In the genomic region with DNA sequence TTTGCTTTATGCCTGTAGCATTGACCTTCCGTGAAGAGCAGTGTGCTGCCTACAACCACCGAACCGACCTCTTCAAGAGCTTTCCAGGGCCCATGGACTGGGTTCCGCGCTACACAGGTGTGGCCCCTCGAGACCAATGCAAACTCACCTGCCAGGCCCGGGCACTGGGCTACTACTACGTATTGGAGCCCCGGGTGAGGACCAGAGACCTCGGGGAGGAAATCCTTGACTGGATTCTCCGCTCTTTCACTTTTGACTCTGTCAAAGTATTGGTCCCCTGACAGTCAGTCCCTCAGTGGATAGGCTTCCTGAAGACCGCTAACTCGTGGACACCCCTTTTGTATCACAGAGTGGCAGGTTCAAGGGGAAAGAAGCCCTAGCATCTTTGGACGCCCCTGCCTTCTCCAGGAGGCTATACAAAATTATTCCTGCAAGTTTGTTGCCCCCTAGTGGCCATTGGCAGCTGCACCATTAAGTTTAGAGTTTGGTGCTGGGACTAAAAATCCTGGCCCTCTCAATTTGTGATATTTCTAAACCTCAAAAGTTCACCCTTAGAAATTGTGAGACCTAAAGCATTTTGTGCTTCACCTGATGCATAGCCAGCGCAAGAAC, we compare ENCODE assay signal across 8 mouse cellular contexts. TPM values are rescaled to one million over a fixed set of nuclear protein-coding genes. Genes with fewer than 3 reads are reported as not detected.
A peak's percentile ranks its signal among the peaks of the same experiment; 100 is the strongest.
DNase-seq lines count a peak whose midpoint lies in the region; ATAC-seq and TF ChIP-seq lines count a peak whose summit lies in the region.

No protein-coding gene starts in this region.

- no peak overlapping the region for H3K9ac ChIP-seq in forebrain, embryonic 13.5 days
- H3K9ac ChIP-seq in intestine, embryonic 15.5 days = no peak overlapping the region
- no peak overlapping the region; the same call in 1 of the 2 replicates for H3K9ac ChIP-seq in lung, postnatal 0 days (replicated peaks; ENCODE audit: low read depth)

- H3K4me2 ChIP-seq in forebrain, embryonic 13.5 days = no peak overlapping the region
- no peak overlapping the region for H3K4me2 ChIP-seq in intestine, embryonic 15.5 days (replicated peaks)
- H3K4me2 ChIP-seq in lung, postnatal 0 days (replicated peaks; ENCODE audit: low read depth, low read length) = no peak overlapping the region

- peak; percentile 85 for TF ChIP-seq CTCF in lung, postnatal 0 days (IDR thresholded peaks at IDR 0.05)

- TF ChIP-seq EP300 in lung, postnatal 0 days (IDR thresholded peaks at IDR 0.05) = no peak

- peaks cover 11% of the 10 kb centered on the region; the same call in 1 of the 2 replicates for H3K27me3 ChIP-seq in forebrain, embryonic 10.5 days (ENCODE audit: poor library complexity, severe bottlenecking)
- no peaks in the 10 kb centered on the region for H3K27me3 ChIP-seq in forebrain, embryonic 13.5 days
- no peaks in the 10 kb centered on the region for H3K27me3 ChIP-seq in intestine, embryonic 15.5 days (replicated peaks)
- H3K27me3 ChIP-seq in lung, postnatal 0 days (replicated peaks; ENCODE audit: insufficient read depth, low read length) = no peaks in the 10 kb centered on the region

- H3K9me3 ChIP-seq in forebrain, embryonic 10.5 days = no peaks in the 10 kb centered on the region
- H3K9me3 ChIP-seq in forebrain, embryonic 13.5 days (replicated peaks) = no peaks in the 10 kb centered on the region
- no peaks in the 10 kb centered on the region for H3K9me3 ChIP-seq in intestine, embryonic 15.5 days
- H3K9me3 ChIP-seq in lung, postnatal 0 days (ENCODE audit: low read length) = no peaks in the 10 kb centered on the region

- no peak overlapping the region for H3K27ac ChIP-seq in forebrain, embryonic 10.5 days
- H3K27ac ChIP-seq in forebrain, embryonic 13.5 days = no peak overlapping the region
- no peak overlapping the region for H3K27ac ChIP-seq in intestine, embryonic 15.5 days
- no peak overlapping the region for H3K27ac ChIP-seq in lung, postnatal 0 days (ENCODE audit: low read length)

- no peak; the same call in 1 of the 2 replicates for ATAC-seq in forebrain, embryonic 13.5 days
- peak; percentile 57; the same call in 1 of the 2 replicates for ATAC-seq in erythroid progenitor cell, adult 5-6 weeks (replicated peaks; ENCODE audit: low FRiP score, poor library complexity, severe bottlenecking)
- peak; percentile 24; the same call in 1 of the 2 replicates for ATAC-seq in intestine, embryonic 15.5 days
- ATAC-seq in lung, postnatal 0 days = no peak

- 69% methylated on average over 15 of the region's 15 CpGs for WGBS in forebrain, embryonic 10.5 days
- 67% methylated on average over 15 of the region's 15 CpGs for WGBS in forebrain, embryonic 13.5 days
- 61% methylated on average over 15 of the region's 15 CpGs for WGBS in intestine, embryonic 15.5 days
- 60% methylated on average over 15 of the region's 15 CpGs for WGBS in lung, postnatal 0 days

- no peak overlapping the region for H3K4me3 ChIP-seq in forebrain, embryonic 10.5 days
- H3K4me3 ChIP-seq in forebrain, embryonic 13.5 days = no peak overlapping the region
- no peak overlapping the region for H3K4me3 ChIP-seq in intestine, embryonic 15.5 days (replicated peaks)
- no peak overlapping the region for H3K4me3 ChIP-seq in lung, postnatal 0 days (ENCODE audit: low read depth, low read length)

- H3K36me3 ChIP-seq in forebrain, embryonic 10.5 days (replicated peaks) = peaks cover 56% of the 10 kb centered on the region
- H3K36me3 ChIP-seq in forebrain, embryonic 13.5 days (ENCODE audit: poor library complexity, severe bottlenecking) = peaks cover 11% of the 10 kb centered on the region; the same call in 1 of the 2 replicates
- H3K36me3 ChIP-seq in intestine, embryonic 15.5 days = peaks cover 8% of the 10 kb centered on the region; the same call in 1 of the 2 replicates
- H3K36me3 ChIP-seq in lung, postnatal 0 days (ENCODE audit: insufficient read depth, low read length) = no peaks in the 10 kb centered on the region

- H3K4me1 ChIP-seq in forebrain, embryonic 10.5 days = peaks cover 19% of the 10 kb centered on the region
- H3K4me1 ChIP-seq in forebrain, embryonic 13.5 days = peaks cover 9% of the 10 kb centered on the region
- H3K4me1 ChIP-seq in intestine, embryonic 15.5 days (replicated peaks) = 0 out of 2 replicates have a peak, but pooled peaks cover 8% of the 10 kb centered on the region
- peaks cover 2% of the 10 kb centered on the region; the same call in 1 of the 2 replicates for H3K4me1 ChIP-seq in lung, postnatal 0 days (ENCODE audit: insufficient read depth, low read depth, low read length)

- peak; percentile 60 for DNase-seq in forebrain, embryonic 10.5 days (ENCODE audit: extremely low spot score, low spot score)
- peak; percentile 84 for DNase-seq in 416B (ENCODE audit: low read depth)
- peak; percentile 52 for DNase-seq in adrenal gland, postnatal 25 days
- DNase-seq in lung, postnatal 0 days (ENCODE audit: low spot score) = peak; percentile 84
- peak; percentile 62 for DNase-seq in skeletal muscle tissue, adult 2 months (ENCODE audit: low read depth, low spot score)

RNA-seq across cellular contexts. Expression of a gene that starts 5.9 kb away (rescaled TPM):
- 270 and 274 TPM in 2 replicates for polyA plus RNA-seq in forebrain, embryonic 10.5 days (2016; fragmentation: Nextera tagmentation; extraction: Ambion mirVana)
- polyA plus RNA-seq in forebrain, embryonic 13.5 days (2015; fragmentation: Nextera tagmentation; extraction: Ambion mirVana) = 216 and 221 TPM in 2 replicates
- total RNA-seq in adrenal gland, postnatal 25 days (2021) = 565 and 662 TPM in 2 replicates
- total RNA-seq in erythroid progenitor cell, adult 5-6 weeks (2015; ENCODE audit: low replicate concordance) = 86.5 and 106 TPM in 2 replicates
- total RNA-seq in erythroid progenitor cell, adult 5-6 weeks (2017; ENCODE audit: low replicate concordance) = 40.8 and 73.3 TPM in 2 replicates
- polyA plus RNA-seq in intestine, embryonic 15.5 days (2015; fragmentation: Nextera tagmentation; extraction: Ambion mirVana) = 304 and 326 TPM in 2 replicates
- polyA plus RNA-seq in lung, postnatal 0 days (2015; fragmentation: Nextera tagmentation; extraction: Ambion mirVana) = 172 and 188 TPM in 2 replicates

RNA-seq across cellular contexts. Expression of a gene that starts 6.8 kb away (rescaled TPM):
- 9.3 and 10.8 TPM in 2 replicates for polyA plus RNA-seq in forebrain, embryonic 10.5 days (2016; fragmentation: Nextera tagmentation; extraction: Ambion mirVana)
- polyA plus RNA-seq in forebrain, embryonic 13.5 days (2015; fragmentation: Nextera tagmentation; extraction: Ambion mirVana) = 6.9 and 7.3 TPM in 2 replicates
- 0.62 and 0.67 TPM in 2 replicates for total RNA-seq in adrenal gland, postnatal 25 days (2021)
- 0.42 TPM in 1 of 2 replicates, not detected in the other for total RNA-seq in erythroid progenitor cell, adult 5-6 weeks (2015; ENCODE audit: low replicate concordance)
- total RNA-seq in erythroid progenitor cell, adult 5-6 weeks (2017; ENCODE audit: low replicate concordance) = not detected in 2 replicates
- polyA plus RNA-seq in intestine, embryonic 15.5 days (2015; fragmentation: Nextera tagmentation; extraction: Ambion mirVana) = 6.3 and 6.8 TPM in 2 replicates
- 2.7 and 3.3 TPM in 2 replicates for polyA plus RNA-seq in lung, postnatal 0 days (2015; fragmentation: Nextera tagmentation; extraction: Ambion mirVana)

RNA-seq across cellular contexts. Expression of a gene that starts 13.1 kb away (rescaled TPM):
- 60.5 and 65.2 TPM in 2 replicates for polyA plus RNA-seq in forebrain, embryonic 10.5 days (2016; fragmentation: Nextera tagmentation; extraction: Ambion mirVana)
- 89.0 and 95.3 TPM in 2 replicates for polyA plus RNA-seq in forebrain, embryonic 13.5 days (2015; fragmentation: Nextera tagmentation; extraction: Ambion mirVana)
- 36.9 and 38.1 TPM in 2 replicates for total RNA-seq in adrenal gland, postnatal 25 days (2021)
- 19.7 and 20.5 TPM in 2 replicates for total RNA-seq in erythroid progenitor cell, adult 5-6 weeks (2015; ENCODE audit: low replicate concordance)
- 26.8 and 40.8 TPM in 2 replicates for total RNA-seq in erythroid progenitor cell, adult 5-6 weeks (2017; ENCODE audit: low replicate concordance)
- 54.2 and 54.5 TPM in 2 replicates for polyA plus RNA-seq in intestine, embryonic 15.5 days (2015; fragmentation: Nextera tagmentation; extraction: Ambion mirVana)
- 68.4 and 77.0 TPM in 2 replicates for polyA plus RNA-seq in lung, postnatal 0 days (2015; fragmentation: Nextera tagmentation; extraction: Ambion mirVana)

RNA-seq across cellular contexts. Expression of a gene that starts 22.9 kb away (rescaled TPM):
- 12.0 and 12.1 TPM in 2 replicates for polyA plus RNA-seq in forebrain, embryonic 10.5 days (2016; fragmentation: Nextera tagmentation; extraction: Ambion mirVana)
- polyA plus RNA-seq in forebrain, embryonic 13.5 days (2015; fragmentation: Nextera tagmentation; extraction: Ambion mirVana) = 12.3 and 12.8 TPM in 2 replicates
- 11.1 and 13.7 TPM in 2 replicates for total RNA-seq in adrenal gland, postnatal 25 days (2021)
- 214 and 248 TPM in 2 replicates for total RNA-seq in erythroid progenitor cell, adult 5-6 weeks (2015; ENCODE audit: low replicate concordance)
- 39.7 and 114 TPM in 2 replicates for total RNA-seq in erythroid progenitor cell, adult 5-6 weeks (2017; ENCODE audit: low replicate concordance)
- polyA plus RNA-seq in intestine, embryonic 15.5 days (2015; fragmentation: Nextera tagmentation; extraction: Ambion mirVana) = 51.5 and 54.5 TPM in 2 replicates
- polyA plus RNA-seq in lung, postnatal 0 days (2015; fragmentation: Nextera tagmentation; extraction: Ambion mirVana) = 121 and 130 TPM in 2 replicates

RNA-seq across cellular contexts. Expression of a gene that starts 23.9 kb away (rescaled TPM):
- 51.5 and 58.0 TPM in 2 replicates for polyA plus RNA-seq in forebrain, embryonic 10.5 days (2016; fragmentation: Nextera tagmentation; extraction: Ambion mirVana)
- 50.3 and 51.0 TPM in 2 replicates for polyA plus RNA-seq in forebrain, embryonic 13.5 days (2015; fragmentation: Nextera tagmentation; extraction: Ambion mirVana)
- 41.6 and 54.7 TPM in 2 replicates for total RNA-seq in adrenal gland, postnatal 25 days (2021)
- total RNA-seq in erythroid progenitor cell, adult 5-6 weeks (2015; ENCODE audit: low replicate concordance) = 739 and 765 TPM in 2 replicates
- total RNA-seq in erythroid progenitor cell, adult 5-6 weeks (2017; ENCODE audit: low replicate concordance) = 644 and 799 TPM in 2 replicates
- 38.7 and 40.9 TPM in 2 replicates for polyA plus RNA-seq in intestine, embryonic 15.5 days (2015; fragmentation: Nextera tagmentation; extraction: Ambion mirVana)
- 28.4 and 30.6 TPM in 2 replicates for polyA plus RNA-seq in lung, postnatal 0 days (2015; fragmentation: Nextera tagmentation; extraction: Ambion mirVana)

Comparison
In these comparisons a context has a peak if more than half of its experiments do, and no peak if none do; other contexts are left out.
1. ATAC-seq: peak in erythroid progenitor cell, adult 5-6 weeks (single experiment) and intestine, embryonic 15.5 days (single experiment); none in forebrain, embryonic 13.5 days (single experiment) and lung, postnatal 0 days (single experiment).
2. Peak in every context shown above with its lines, with median percentiles within 50 percentile points of each other: DNase-seq.